Mouse (Mus musculus) midbrain, embryonic 13.5 days (tissue): ENCODE data around the gene Pipox. TPM values are rescaled to one million over a fixed set of nuclear protein-coding genes. Genes with fewer than 3 reads are reported as not detected.

Experiments
- ATAC-seq: fragments of 200-750 bp; cut with Nextera tagmentation; 2 replicates; pipeline ENCODE4 v1.8.0; 2017; ENCODE audit warnings: mild to moderate bottlenecking, moderate TSS enrichment, moderate library complexity
- H3K27ac ChIP-seq: fragments of 300-500 bp; sonication (generic); 2 replicates; pipeline ENCODE4 v1.5.1; 2015; ENCODE audit warnings: inconsistent platforms, mild to moderate bottlenecking, moderate library complexity
- H3K27me3 ChIP-seq: fragments of 300-500 bp; sonication (generic); 2 replicates; pipeline ENCODE4 v1.6.1; 2015; ENCODE audit warnings: mild to moderate bottlenecking, inconsistent platforms
- H3K36me3 ChIP-seq: fragments of 300-500 bp; sonication (generic); 2 replicates; pipeline ENCODE4 v1.6.1; 2015; ENCODE audit warnings: mild to moderate bottlenecking, inconsistent platforms
- H3K4me1 ChIP-seq: fragments of 300-500 bp; sonication (generic); replicated peaks from 2 replicates; pipeline ENCODE4 v1.6.1; 2015; ENCODE audit warnings: inconsistent platforms
- H3K4me2 ChIP-seq: fragments of 300-500 bp; sonication (generic); replicated peaks from 2 replicates; pipeline ENCODE4 v1.6.1; 2015; ENCODE audit warnings: moderate library complexity, mild to moderate bottlenecking, inconsistent platforms
- H3K4me3 ChIP-seq: fragments of 300-500 bp; sonication (generic); replicated peaks from 2 replicates; pipeline ENCODE4 v1.5.1; 2015; ENCODE audit warnings: mild to moderate bottlenecking, inconsistent platforms
- H3K9ac ChIP-seq: fragments of 300-500 bp; sonication (generic); replicated peaks from 2 replicates; pipeline ENCODE4 v1.6.1; 2015; ENCODE audit warnings: mild to moderate bottlenecking, inconsistent platforms
- H3K9me3 ChIP-seq: fragments of 300-500 bp; sonication (generic); 2 replicates; pipeline ENCODE4 v1.6.1; 2016; ENCODE audit warnings: mild to moderate bottlenecking, inconsistent platforms
- WGBS: fragments of 180-500 bp; shearing (Covaris S2); methylation state at CpG from one replicate; pipeline ENCODE4 v1.1.7; 2015; 5-methylcytosine and 5-hydroxymethylcytosine counted together
- polyA plus RNA-seq: library from polyadenylated mRNA; unstranded; fragments of >200 nt; fragmentation: Nextera tagmentation; extraction: Ambion mirVana; gene quantifications from 2 replicates; pipeline ENCODE4 v1.2.1, GENCODE M21; 2015

The Pipox gene
- polyA plus RNA-seq, 1 experiment from 2014 or later: 8.6 TPM

DNA sequence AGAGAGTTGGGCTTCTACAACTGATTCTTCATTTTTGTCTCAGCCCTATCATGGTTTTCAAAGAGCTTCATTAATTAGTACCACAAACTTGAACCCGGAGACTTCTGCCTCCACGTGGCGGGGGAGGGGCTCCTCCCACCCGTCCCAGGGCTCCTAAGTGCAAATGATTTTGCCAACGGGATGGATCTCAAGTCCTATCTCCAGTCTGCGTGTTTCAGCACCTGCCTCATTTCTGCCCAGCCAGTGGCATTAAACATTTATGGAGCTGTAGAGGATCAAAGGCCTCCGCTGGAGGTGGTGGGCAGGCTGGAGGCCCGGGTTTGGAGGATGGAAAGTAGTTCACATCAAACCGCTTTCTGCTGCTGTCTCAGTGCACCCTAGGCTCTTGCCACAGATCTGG lies 32.8 kb upstream of the Pipox start:
- 21% methylated on average over 9 of the region's 9 CpGs for WGBS
- H3K9me3 ChIP-seq: no peaks in the 10 kb centered on the region
- peaks cover 21% of the 10 kb centered on the region for H3K27me3 ChIP-seq
- peaks cover 71% of the 10 kb centered on the region for H3K4me1 ChIP-seq
- no peak overlapping the region for H3K4me3 ChIP-seq
- H3K4me2 ChIP-seq: peak overlapping the region; percentile 1; the same call in 1 of the 2 replicates
- ATAC-seq: no peak
- no peak overlapping the region for H3K9ac ChIP-seq
- H3K27ac ChIP-seq: peak overlapping the region; percentile 73
- H3K36me3 ChIP-seq: no peaks in the 10 kb centered on the region

DNA sequence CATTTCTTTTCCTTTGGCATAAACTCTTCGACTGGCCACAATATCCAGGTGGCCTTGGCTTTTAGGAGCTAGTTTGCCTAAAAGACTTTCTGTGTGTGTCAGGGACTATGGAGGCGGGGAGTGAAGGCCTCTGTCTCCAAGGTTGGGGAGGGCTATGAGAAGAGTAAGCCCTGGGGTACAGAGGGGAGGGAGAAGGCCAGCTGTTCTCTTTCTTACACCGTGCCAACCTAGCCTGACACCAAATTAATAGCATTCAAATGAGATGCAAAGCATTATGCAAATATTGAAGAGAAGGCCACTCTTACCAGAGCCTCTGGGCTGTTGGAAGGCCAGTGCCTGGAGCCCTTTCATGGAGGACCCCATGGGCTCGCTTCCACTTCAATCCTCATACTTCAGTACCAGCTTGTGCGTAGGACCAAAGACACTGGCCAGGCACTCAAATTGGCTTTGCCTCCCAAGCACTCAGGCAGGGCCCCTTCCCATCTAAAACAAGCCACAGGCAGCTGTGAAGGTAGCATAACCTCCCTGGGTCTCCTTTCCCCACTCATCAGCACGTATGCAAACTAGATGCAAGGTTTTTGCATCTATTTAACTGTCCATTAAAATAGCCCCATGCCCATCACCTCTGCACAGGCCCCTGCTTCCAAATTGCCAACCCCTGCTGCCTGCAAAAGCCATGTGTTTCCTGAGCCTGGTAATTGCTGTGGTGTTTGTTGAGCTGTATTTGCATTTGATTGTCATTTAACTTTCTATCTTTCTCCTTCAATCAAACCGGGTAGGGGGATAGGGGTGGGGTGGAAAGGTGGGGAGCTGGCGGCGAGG lies 32.2 kb upstream of the Pipox start:
- no peaks in the 10 kb centered on the region for H3K9me3 ChIP-seq
- peak; percentile 75 for ATAC-seq

DNA sequence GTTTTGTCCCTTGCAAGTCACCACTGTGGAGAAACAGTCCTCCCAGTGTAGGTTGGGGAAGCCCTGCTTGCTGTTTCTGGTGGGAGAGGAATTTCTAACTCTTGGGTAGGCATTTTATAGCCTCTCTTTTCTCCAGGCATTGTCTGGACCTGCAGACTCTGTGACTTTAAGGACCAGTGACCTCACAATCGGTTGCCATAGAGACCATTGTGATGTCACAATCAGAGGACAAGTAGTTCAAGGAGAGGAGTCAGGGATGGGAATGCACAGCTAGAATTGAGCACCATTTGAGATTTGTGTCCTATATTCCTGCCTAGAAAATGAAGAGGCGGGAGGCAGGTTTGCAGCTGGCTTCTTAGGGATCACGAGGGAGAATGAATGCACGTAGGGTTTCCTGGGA lies 29.4 kb upstream of the Pipox start:
- 62% methylated on average over 4 of the region's 4 CpGs for WGBS
- no peaks in the 10 kb centered on the region for H3K9me3 ChIP-seq
- ATAC-seq: no peak
- H3K27me3 ChIP-seq: peaks cover 7% of the 10 kb centered on the region; the same call in 1 of the 2 replicates
- peaks cover 46% of the 10 kb centered on the region for H3K4me1 ChIP-seq
- H3K4me3 ChIP-seq: no peak overlapping the region
- no peaks in the 10 kb centered on the region for H3K36me3 ChIP-seq
- no peak overlapping the region for H3K9ac ChIP-seq
- no peak overlapping the region for H3K27ac ChIP-seq
- no peak overlapping the region for H3K4me2 ChIP-seq

More for the DNA sequence above, 32.2 kb upstream of the Pipox start:
- Histone ChIP-seq H3K4me2 (peak overlapping the region; percentile 1; the same call in 1 of the 2 replicates), H3K9ac (no peak overlapping the region), H3K27me3 (peaks cover 18% of the 10 kb centered on the region), H3K4me3 (no peak overlapping the region), H3K27ac (peak overlapping the region; percentile 73), H3K4me1 (peaks cover 66% of the 10 kb centered on the region), H3K36me3 (no peaks in the 10 kb centered on the region)
- WGBS: 29% methylated on average over 9 of the region's 9 CpGs

DNA sequence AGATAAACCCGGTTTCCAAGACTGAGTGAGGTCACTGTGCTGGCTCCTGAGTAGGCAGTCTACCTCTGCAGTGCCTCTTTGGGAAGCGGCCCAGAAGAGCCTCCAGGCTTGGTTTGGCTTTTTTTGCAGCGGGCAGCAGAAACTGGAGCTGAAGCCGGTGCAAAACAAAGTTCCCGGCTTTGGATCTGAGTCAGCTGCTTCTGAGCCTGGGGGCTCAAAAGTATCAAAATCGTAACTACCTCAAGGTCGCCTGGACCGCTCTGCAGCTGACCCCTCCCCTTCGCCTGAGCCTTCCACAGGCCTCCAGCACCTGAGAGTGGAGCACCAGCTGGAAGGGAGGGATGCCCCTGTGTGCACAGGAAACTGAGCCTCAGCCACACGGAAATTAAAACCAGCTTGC lies 23.3 kb upstream of the Pipox start:
- H3K4me1 ChIP-seq: peaks cover 43% of the 10 kb centered on the region
- WGBS: 55% methylated on average over 10 of the region's 10 CpGs
- no peak overlapping the region for H3K4me3 ChIP-seq
- no peak for ATAC-seq
- no peak overlapping the region for H3K4me2 ChIP-seq
- no peak overlapping the region for H3K9ac ChIP-seq
- H3K27ac ChIP-seq: peak overlapping the region; percentile 36; the same call in 1 of the 2 replicates
- H3K9me3 ChIP-seq: no peaks in the 10 kb centered on the region
- no peaks in the 10 kb centered on the region for H3K36me3 ChIP-seq
- peaks cover 46% of the 10 kb centered on the region for H3K27me3 ChIP-seq

DNA sequence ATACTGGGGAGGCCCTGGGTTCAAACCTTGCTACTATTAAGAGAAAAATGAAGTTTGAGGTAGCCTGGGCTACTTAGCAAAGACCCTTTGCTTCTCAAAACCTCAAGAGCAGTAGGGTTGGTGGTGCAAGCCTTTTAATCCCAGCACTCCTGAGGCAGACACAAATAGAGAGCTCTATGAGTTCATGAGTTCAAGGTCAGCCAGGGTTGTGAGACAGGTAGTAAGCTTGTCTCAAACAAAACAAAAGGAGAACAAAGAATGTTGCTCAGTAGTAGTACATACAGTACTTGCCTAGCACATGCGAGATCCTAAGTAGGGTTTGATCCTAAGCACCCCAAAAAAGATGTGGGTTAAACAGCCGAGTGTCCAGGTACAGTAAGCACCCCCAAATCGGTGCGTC lies 22.8 kb upstream of the Pipox start:
- H3K27ac ChIP-seq: 0 out of 2 replicates have a peak overlapping the region, but pooled peaks have one; percentile 36
- no peaks in the 10 kb centered on the region for H3K9me3 ChIP-seq
- H3K4me3 ChIP-seq: no peak overlapping the region
- WGBS: 92% methylated on average over 4 of the region's 4 CpGs
- H3K9ac ChIP-seq: no peak overlapping the region
- ATAC-seq: no peak
- peaks cover 45% of the 10 kb centered on the region for H3K4me1 ChIP-seq
- peaks cover 46% of the 10 kb centered on the region for H3K27me3 ChIP-seq
- no peak overlapping the region for H3K4me2 ChIP-seq
- H3K36me3 ChIP-seq: no peaks in the 10 kb centered on the region

DNA sequence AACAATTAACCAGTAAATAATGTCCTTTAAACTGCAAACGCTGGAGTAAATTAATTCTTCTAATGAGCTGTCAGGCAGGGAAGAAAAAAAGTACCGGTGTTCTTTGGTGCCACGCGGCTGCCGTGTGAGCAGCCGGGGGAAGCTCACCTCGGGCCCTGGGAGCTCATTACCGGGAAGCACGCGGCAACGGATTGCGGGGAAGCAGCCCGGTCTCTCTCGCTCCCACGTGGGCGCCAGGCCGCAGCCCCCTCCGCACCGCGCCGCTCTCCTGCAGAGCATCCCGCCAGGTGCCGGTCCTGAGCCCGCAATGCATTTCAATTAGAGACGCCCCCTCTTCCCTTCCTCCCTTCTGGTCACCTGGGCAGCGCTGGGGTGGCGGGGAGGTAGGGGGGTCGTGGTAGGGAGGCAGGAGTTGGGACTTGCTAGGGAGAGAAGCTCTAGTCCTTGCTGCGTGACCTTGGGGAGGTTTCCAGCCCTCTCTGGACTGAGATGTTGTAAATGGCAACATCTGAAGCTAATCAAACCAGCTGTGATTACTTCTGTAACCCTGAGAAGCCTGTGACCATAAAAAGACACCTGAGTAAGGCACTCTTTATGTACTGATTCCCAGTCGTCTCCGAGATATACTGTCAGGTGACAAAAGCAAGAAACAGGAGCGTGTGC lies 20.8 kb upstream of the Pipox start:
- H3K9me3 ChIP-seq: no peaks in the 10 kb centered on the region
- peaks cover 58% of the 10 kb centered on the region for H3K4me1 ChIP-seq
- peak; percentile 56; the same call in 1 of the 2 replicates for ATAC-seq
- H3K9ac ChIP-seq: peak overlapping the region; percentile 36; the same call in 1 of the 2 replicates
- peak overlapping the region; percentile 44 for H3K4me2 ChIP-seq
- H3K27me3 ChIP-seq: peaks cover 41% of the 10 kb centered on the region
- no peaks in the 10 kb centered on the region for H3K36me3 ChIP-seq
- peak overlapping the region; percentile 13; the same call in 1 of the 2 replicates for H3K4me3 ChIP-seq
- peak overlapping the region; percentile 75 for H3K27ac ChIP-seq
- WGBS: 4% methylated on average over 32 of the region's 32 CpGs

DNA sequence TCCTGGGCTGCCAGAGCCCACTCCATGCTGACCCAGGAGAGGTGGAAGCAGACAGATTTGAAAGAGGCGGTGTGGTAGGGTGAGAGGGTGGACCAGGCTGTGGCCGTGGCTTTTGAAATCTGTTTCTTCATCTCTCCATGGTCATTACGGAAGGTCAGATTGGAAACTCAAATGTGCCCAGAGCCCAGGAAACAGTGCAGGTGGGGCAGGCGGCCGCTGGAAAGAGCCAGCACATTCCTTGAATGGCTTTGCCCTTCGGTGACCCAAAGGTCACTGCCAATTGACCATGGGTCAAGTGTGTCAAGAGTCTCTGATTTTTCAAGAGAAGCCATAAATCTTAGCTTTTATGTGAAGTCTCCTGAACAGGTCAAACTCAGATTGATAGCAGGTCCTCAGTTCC lies 19.6 kb upstream of the Pipox start:
- no peak for ATAC-seq
- H3K4me1 ChIP-seq: peaks cover 66% of the 10 kb centered on the region
- no peak overlapping the region for H3K9ac ChIP-seq
- no peaks in the 10 kb centered on the region for H3K36me3 ChIP-seq
- no peaks in the 10 kb centered on the region for H3K9me3 ChIP-seq
- H3K4me2 ChIP-seq: no peak overlapping the region
- no peak overlapping the region for H3K4me3 ChIP-seq
- H3K27me3 ChIP-seq: peaks cover 41% of the 10 kb centered on the region
- H3K27ac ChIP-seq: no peak overlapping the region
- 52% methylated on average over 6 of the region's 6 CpGs for WGBS

DNA sequence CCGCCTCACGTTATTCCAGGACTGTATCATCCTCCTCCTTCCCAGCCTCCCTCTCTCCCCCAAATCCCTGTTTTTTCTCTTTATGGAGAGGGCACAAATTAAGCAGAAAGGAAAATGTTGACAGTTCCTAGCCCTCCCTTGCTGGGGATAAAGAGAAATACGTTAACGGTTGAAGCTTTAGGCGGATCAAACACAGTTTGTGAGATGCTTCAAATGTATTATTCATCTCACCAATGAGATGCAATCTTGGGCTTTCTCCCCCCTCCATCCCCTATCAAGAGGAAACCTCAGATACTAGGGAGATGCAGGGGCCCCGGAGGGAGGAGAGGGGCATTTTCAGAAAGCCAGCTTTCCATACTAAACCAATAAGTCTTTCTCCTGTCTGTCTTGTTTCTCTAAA lies 15.9 kb upstream of the Pipox start:
- ATAC-seq: no peak
- H3K27me3 ChIP-seq: peaks cover 21% of the 10 kb centered on the region
- H3K4me2 ChIP-seq: 0 out of 2 replicates have a peak overlapping the region, but pooled peaks have one; percentile 15
- H3K36me3 ChIP-seq: no peaks in the 10 kb centered on the region
- H3K9me3 ChIP-seq: no peaks in the 10 kb centered on the region
- H3K9ac ChIP-seq: no peak overlapping the region
- H3K27ac ChIP-seq: peak overlapping the region; percentile 76
- 27% methylated on average over 6 of the region's 6 CpGs for whole genome bisulfite sequencing
- no peak overlapping the region for H3K4me3 ChIP-seq
- H3K4me1 ChIP-seq: peaks cover 66% of the 10 kb centered on the region

DNA sequence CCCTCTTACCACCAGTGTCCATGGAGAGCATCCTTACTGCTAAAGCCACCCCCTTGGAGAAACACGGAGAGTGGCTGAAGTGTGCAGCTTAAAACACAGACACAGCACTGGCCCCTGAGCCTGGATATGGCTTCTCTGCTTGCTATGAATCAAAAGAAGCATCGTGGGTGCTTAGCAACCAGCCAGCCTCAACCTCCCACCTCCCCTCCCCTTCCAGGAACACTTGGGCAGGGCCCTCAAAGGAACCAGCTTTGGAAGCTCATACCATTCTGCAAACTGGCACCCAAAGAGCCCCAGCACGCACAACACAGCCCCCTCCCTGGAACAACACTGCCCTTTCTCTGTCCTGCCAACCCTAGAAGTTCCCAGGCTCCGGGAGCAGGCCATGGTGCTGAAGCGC lies 15.5 kb upstream of the Pipox start:
- H3K4me3 ChIP-seq: no peak overlapping the region
- ATAC-seq: peak; percentile 48; the same call in 1 of the 2 replicates
- H3K9me3 ChIP-seq: no peaks in the 10 kb centered on the region
- peak overlapping the region; percentile 15; the same call in 1 of the 2 replicates for H3K4me2 ChIP-seq
- peaks cover 66% of the 10 kb centered on the region for H3K4me1 ChIP-seq
- peaks cover 18% of the 10 kb centered on the region for H3K27me3 ChIP-seq
- peak overlapping the region; percentile 76 for H3K27ac ChIP-seq
- 32% methylated on average over 5 of the region's 5 CpGs for WGBS
- H3K36me3 ChIP-seq: no peaks in the 10 kb centered on the region
- H3K9ac ChIP-seq: no peak overlapping the region

DNA sequence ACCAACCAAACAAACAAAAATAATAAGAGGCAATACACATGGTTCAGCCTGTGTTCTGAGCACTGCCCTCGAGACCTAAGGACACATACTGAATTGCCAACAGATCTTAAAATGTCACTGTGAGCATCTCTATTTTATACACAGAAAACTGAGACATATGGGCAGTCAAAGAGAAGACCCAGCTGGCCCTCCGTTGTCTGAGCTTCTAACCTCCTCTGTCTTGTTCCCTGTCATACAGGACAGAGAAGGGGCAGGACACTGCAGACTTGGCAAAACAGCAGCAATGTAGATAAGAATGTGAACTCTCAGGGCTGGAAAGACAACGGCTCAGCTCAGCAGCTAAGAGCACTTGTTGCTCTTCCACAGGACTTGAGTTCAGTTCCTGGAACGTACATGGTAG lies 14.6 kb upstream of the Pipox start:
- H3K36me3 ChIP-seq: no peaks in the 10 kb centered on the region
- no peak for ATAC-seq
- 85% methylated on average over 4 of the region's 4 CpGs for WGBS
- no peaks in the 10 kb centered on the region for H3K9me3 ChIP-seq
- no peak overlapping the region for H3K9ac ChIP-seq
- H3K4me3 ChIP-seq: no peak overlapping the region
- peaks cover 65% of the 10 kb centered on the region for H3K4me1 ChIP-seq
- no peak overlapping the region for H3K27ac ChIP-seq
- H3K4me2 ChIP-seq: no peak overlapping the region
- peaks cover 9% of the 10 kb centered on the region for H3K27me3 ChIP-seq

DNA sequence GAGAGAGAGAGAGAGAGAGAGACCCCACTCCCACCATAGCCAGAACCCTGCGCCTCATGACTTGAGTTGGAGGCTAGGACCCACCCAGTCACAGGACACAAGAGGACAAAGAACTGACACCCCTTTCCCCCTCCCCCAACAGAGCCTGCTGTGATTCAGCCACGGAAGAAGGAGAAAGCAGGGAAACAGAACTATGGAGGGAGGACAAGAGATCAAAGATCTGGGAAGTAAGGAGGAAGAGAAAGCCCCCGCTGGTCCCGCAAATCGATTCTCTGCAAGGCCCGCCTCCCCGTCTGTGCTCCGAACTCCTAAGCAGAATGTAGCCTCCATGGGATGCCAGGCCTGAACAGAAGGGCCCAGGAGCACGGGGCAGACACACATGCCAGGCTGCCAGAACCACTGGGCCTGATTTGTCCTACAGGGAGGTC lies 12.9 kb upstream of the Pipox start:
- Histone ChIP-seq H3K9me3 (no peaks in the 10 kb centered on the region), H3K27ac (peak overlapping the region; percentile 84), H3K9ac (peak overlapping the region; percentile 36), H3K36me3 (no peaks in the 10 kb centered on the region), H3K4me2 (peak overlapping the region; percentile 37), H3K4me1 (peaks cover 63% of the 10 kb centered on the region), H3K27me3 (0 out of 2 replicates have a peak, but pooled peaks cover 7% of the 10 kb centered on the region), H3K4me3 (no peak overlapping the region)
- 2% methylated on average over 9 of the region's 9 CpGs for WGBS
- ATAC-seq: peak; percentile 76

DNA sequence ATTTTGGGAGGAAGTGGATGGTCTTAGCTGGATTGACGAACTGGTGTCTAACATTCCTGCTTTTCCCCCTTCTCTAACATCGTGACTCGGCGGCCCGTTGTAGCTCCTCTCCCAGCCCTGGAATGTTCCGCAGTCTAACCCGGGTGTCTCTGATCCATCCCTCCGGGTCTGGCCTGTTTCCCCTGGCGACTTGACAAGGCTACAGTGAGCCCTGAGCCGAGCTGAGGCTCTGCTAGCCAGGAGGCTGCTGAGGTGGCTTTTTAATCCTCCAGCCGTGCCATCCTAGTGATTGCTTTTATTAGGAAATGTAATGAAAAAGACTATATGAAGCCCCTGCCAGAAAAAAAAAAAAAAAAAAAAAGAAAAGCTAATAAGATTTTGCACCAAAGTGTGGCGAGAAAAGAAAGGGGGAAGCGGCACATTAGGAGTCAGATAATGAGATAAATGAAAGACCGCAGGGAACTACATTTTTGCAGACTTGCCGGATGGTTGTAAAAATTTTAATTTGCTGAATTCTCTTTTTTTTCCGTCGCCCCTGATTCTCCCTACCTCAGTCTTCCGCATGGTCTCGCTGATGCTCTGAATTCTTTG lies 12.3 kb upstream of the Pipox start:
- Histone ChIP-seq H3K9me3 (no peaks in the 10 kb centered on the region), H3K27ac (peak overlapping the region; percentile 84), H3K9ac (peak overlapping the region; percentile 39; the same call in 1 of the 2 replicates), H3K36me3 (no peaks in the 10 kb centered on the region), H3K4me3 (no peak overlapping the region), H3K4me1 (peaks cover 66% of the 10 kb centered on the region), H3K27me3 (0 out of 2 replicates have a peak, but pooled peaks cover 7% of the 10 kb centered on the region), H3K4me2 (peak overlapping the region; percentile 37)
- 17% methylated on average over 19 of the region's 19 CpGs for WGBS
- no peak for ATAC-seq
